Mouse (Mus musculus): Measurements from ENCODE around the gene Fam180a.
A peak's percentile ranks its signal among the peaks of the same experiment; 100 is the strongest.
"Not testable (repeated sequence)": the region's sequence is repeated elsewhere in the genome, so short reads cannot be mapped to it uniquely, and the experiment has no call there.

Fam180a gene

DNA sequence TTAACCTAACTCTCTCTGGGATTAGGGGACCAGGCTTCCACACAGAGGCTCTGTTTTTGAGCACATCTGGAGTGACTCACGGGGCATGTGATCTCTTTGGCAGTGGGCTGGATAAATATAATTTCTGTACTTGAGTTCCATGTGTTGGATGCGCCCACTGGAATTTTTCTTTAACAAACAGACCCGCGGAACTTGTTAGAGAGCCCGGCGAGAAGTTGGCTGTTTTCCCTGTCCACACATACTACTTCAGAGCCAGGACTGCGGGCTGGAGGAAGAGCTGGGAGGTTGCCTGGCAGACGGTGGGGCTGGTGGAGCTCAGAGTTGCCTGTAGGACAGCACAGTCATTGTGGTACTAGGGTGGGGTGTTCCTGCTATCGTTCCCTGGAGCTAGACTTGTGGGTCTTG lies at the start of gene Fam180a:
Fam180a (minus strand) TSS at position 31 of the 405 bp plus-strand sequence.
- peak; percentile 54 for DNase-seq (ENCODE audit: low spot score)

DNA sequence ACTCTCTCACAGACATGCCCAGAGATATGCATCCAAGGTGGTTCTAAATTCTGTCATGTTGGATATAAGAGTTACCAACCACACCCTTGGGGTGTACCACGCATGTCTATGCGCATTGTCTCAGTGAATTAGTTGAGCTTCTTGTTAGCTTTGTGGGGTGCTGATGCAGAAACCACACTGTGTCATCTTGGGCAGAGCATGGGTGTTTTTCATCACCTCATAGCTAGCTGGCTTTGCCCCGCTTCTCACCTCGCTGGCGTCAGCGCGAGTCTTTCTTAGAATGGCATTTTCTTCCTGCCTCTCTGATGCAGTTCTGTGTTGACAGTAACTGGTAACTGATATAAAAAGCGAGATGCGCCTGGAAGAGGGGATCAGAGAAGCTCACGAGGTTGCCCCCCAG lies 48.1 kb upstream of the Fam180a start:
- DNase-seq (ENCODE audit: low spot score), result no peak

GRCm38 (mm10) chr6:35370356-35370755 lies 44.4 kb upstream of the Fam180a start:
- DNase-seq (ENCODE audit: low spot score), result no peak

- not testable (repeated sequence) for DNase-seq (ENCODE audit: low spot score)
Measured at GRCm38 (mm10) chr6:35369578-35370282, 43.8 kb upstream of the Fam180a start.

DNA sequence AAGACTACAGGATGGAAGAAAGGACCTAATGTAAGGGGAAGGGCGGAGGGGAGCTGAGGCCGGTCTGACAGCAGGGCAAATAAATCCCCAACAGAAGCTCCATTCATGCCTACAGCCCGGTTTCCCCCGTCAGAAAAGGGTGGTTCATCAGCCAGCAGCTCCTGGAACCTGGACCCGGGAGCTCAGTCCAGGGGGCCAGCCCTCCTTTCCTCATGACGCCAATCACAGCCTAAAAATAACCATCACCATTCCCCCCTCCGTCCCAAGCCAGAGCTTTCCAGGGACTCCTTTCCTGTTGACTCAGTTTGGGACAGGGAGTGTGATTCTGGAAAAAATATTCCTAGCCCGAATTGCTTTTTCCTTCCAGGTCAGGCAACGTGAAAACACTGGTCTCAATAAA lies 36.7 kb upstream of the Fam180a start:
- no peak for DNase-seq (ENCODE audit: low spot score)

DNA sequence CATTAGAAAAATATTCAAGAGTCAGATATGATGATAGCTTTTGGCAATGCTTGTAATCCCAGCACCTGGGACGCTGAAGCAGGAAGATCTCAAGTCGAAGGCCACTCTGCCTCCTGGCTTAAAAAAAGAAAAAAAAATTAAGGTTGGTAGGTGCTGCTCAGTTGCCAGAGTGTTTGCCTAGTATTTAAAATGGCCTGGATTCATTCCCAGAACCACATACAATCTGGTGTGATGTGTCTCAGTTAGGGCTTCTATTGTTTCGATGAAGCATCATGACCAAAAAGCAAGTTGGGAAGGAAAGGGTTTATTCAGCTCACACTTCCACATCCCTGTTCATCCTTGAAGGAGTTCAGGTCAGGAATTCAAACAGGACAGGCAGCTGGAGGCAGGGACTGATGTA lies 29.4 kb upstream of the Fam180a start:
- DNase-seq (ENCODE audit: low spot score), result no peak

GRCm38 (mm10) chr6:35354622-35354998 lies 28.7 kb upstream of the Fam180a start:
- DNase-seq (ENCODE audit: low spot score), result no peak

DNA sequence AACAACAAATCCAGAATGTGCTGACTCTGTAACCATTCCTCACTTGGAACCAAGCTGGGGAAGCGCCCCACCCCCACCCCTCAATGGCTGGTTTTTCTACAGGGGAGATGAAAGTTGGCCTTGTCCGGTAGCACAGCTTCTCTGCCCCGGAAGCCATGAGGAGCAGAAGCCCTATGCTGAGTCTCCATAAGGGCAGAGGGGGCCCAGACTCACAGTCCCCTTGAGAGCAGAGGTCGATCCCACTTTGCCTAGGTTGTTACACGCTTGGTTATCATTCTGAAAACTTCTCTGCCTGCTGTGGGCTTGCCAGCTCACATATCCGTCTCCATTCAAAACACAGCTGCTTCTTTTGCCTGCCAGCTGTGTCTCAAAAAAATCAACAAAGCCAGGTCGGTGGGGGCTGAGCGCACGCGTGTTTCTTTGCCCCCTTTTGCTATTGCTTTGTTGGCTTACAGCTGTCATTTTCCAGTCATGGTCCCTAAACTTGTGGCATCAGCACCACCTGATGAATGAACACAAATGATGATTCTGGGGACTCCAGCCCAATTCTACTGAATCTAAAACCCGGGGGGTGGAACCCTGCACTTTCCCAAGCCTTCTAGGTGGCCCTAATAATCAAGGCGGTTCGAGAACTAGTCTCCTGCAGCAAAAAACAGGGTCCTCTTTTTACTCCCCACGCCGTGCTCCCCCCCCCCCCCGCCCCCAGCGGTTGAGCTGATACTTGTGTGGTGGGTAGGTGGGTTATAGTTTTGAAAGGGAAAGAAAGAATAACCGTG lies 28.1 kb upstream of the Fam180a start:
- DNase-seq (ENCODE audit: low spot score), result no peak

- DNase-seq (ENCODE audit: low spot score), result no peak
Measured at GRCm38 (mm10) chr6:35353416-35353815, 27.5 kb upstream of the Fam180a start.

- DNase-seq (ENCODE audit: low spot score), result no peak
Measured at GRCm38 (mm10) chr6:35352867-35353266, 26.9 kb upstream of the Fam180a start.

DNA sequence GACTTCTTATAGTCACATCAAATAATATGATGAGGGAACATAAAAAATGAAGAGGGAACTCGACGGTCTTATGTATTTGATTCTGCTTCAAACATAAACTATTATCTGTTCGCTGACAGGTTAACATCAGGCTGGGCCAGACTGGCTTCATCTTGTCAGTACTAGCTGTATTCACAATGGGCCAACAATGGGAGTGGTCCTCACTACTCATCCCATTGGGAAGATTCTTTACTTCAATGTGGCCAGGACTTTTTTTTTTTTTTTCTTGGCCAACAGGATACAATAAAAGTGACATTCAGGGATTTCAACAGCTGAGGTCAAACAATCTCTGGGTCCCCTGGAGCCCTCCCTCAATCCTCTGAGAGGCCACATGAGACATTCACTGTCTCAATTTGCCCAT lies 25.9 kb upstream of the Fam180a start:
- DNase-seq (ENCODE audit: low spot score), result no peak

DNA sequence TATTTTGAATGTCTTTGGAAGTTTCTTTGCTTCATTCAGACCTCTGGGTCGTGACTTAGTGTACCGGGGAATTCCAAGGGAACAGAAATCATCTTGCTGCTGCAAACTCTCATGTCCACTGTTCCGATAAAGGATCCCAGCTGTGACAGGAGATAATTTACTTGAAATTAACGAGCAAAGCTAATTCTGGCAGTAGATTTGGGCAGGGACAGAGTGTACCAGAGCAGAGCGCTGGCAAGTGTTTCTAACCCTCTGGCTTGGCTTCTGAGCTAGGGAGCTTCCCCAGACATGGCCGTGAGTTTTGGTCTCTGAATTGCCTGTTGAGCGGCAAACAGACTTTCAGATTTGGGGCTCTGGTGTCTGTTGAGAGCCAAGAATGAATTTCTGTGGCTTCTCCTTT lies 23.8 kb upstream of the Fam180a start:
- DNase-seq (ENCODE audit: low spot score), result peak; percentile 78

GRCm38 (mm10) chr6:35338640-35339039 lies 12.7 kb upstream of the Fam180a start:
- DNase-seq (ENCODE audit: low spot score), result peak; percentile 59

- no peak for DNase-seq (ENCODE audit: low spot score)
Measured at GRCm38 (mm10) chr6:35337836-35338235, 11.9 kb upstream of the Fam180a start.

GRCm38 (mm10) chr6:35335452-35335851 lies 9.5 kb upstream of the Fam180a start:
- DNase-seq (ENCODE audit: low spot score), result no peak

DNA sequence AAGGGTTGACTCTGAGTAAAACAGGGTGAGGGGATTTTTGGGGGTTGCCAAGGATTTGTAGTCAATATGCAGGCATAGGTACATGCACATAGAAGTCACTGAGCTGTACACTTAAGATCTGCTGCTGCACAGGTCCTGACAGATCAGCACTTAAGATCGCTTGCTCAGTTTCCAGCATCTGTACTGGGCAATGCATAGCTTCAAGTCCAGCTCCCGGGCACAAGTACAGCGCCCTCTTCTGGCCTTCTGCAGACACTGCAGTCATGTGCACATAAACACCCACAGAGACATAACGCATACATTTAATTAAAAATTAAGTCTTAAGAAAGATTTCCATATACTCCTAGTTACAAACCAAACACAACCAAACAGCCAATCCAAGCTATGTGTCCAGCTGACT lies 8.3 kb upstream of the Fam180a start:
- no peak for DNase-seq (ENCODE audit: low spot score)

DNA sequence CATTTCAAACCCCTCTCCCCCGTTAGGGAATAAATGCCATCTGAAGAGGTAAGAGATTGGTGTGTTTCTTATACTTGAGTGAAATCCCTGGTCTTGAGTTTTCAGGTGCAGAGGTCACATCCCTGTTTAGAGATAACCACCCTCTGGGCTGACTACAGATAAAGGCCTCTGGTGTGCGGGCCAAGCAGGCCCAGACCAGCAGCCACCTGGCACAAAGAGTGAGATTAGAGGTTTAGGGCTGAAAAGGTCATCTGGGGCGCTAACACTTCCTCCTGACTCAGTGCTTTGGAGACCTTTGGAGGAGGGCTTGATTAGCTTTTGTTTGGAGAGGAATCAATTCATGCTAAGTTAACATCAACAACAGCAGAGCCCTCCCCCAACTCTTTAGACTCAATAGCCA lies 7.7 kb upstream of the Fam180a start:
- DNase-seq (ENCODE audit: low spot score), result no peak

GRCm38 (mm10) chr6:35330834-35331233 lies 4.9 kb upstream of the Fam180a start:
- DNase-seq (ENCODE audit: low spot score), result no peak

DNA sequence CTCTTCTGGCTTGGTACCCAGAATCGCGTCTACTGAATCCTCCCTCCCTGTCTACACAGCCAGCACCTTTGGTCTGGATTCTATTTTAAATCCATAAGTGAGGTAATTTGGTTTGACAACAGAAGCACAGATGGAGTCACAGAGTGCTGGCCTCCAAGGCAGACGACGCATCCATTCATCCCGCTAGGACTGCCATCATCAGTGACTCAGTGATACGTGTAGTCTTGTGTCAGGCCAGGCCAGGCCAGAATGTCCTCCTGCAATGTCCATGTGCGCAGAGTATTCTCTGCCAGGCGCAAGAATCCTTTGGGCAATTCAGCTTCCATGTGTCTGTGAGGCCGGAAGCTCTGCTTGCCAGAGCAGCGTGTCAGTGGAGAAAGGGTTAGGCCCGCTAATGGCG lies 4.0 kb upstream of the Fam180a start:
- DNase-seq (ENCODE audit: low spot score), result no peak

DNA sequence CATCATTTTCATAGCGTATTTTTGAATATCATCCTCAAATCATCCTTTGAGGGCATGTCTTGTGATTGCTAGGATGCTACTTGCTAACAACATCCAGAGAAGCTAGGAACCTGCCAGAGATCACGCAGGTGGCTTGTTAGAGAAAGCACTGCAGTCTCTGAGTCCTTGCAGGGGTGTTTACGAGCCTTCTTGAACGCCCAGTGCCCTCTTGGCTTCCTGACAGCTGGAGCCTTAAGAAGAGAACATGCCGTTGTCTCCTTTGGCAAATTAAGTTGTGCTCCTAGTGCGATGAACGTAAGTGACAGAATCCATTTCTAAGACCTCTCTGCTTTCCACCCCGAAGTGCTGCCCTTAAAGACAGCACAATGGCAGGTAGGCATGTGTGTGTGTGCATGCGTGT lies 1.6 kb downstream of the Fam180a start:
- no peak for DNase-seq (ENCODE audit: low spot score)

DNA sequence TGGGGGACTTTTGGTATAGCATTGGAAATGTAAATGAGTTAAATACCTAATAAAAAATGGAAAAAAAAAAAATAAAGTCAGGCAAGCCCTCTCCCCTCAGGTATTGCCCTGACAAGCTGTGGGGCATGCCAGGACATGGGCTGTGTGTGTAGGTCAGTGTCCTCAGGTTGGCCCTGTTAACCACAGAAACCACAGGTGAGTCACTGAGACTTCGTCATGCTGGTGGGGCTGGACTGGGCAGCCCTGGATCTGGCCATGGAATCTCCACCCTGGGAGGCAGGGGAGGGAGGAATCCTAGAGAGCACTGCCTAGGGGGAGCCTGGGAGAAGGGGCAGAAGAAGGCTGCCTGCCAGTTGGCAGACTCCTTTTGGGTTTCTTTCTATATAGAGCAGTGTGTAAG lies 2.9 kb downstream of the Fam180a start:
- no peak for DNase-seq (ENCODE audit: low spot score)

DNA sequence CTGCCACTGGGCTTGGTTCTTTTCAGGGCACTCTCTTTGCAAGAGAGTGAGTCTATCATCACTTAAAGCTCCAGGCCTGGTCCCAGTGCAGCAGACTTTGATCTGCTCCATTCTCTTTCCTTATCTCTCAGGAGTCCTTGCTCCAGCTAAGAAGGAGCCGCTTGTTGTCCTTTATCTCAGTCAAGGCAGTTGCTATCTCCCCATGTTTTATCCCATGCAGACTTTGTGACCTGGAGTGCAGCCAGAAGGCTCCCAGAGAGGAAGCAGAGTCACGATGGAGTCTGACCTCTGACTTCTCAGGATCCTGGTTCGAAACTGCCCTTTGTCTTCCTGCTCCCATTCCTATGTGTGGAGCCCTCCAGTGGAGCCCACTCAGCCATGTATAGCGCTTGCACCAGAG lies 4.8 kb downstream of the Fam180a start:
- DNase-seq (ENCODE audit: low spot score), result peak; percentile 34

- DNase-seq (ENCODE audit: low spot score), result no peak
Measured at GRCm38 (mm10) chr6:35319850-35320249, 6.1 kb downstream of the Fam180a start.

- DNase-seq (ENCODE audit: low spot score), result peak; percentile 33
Measured at GRCm38 (mm10) chr6:35313520-35313919, 12.4 kb downstream of the Fam180a start.
